Mouse (Mus musculus): ENCODE data around the gene Zcwpw1.

Gene Zcwpw1

DNA sequence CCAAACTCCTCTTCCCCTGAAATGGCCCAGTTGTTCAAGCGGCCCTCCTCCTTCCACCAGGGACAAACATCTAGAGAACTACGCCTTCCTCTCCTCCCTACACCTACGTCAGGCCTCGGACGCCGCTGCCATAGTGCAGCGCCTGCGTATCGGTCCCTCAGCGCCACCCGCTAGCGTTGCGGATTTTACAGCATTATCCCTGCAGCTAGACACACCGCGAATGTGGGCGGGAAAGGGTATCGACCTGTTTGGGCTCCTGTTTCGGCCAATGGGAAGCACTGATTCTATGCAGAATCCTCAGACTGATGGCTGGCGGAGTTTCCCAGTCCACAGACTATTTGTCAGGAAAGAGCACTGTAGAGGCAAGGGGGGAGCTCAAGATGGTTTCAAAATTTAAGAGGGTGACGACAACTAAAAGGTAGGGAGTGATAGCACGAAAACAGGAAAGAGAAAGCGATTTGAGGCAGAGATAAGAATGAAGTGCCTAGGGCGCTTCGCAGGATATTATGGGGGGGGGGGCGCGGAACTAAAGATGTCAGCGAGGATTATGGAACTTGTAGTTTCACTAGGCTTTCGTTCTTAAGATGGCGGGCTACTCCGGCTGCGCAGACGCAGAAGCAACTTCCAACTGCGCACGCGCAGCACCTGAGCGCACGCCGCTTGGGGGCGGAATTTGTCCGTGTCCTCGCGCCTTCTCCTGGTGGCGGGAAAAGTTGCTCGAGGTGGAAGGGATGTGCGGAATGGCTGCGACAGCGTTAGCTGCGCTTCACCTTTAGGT, at the start of gene Zcwpw1, which contains the start of gene Mepce:
Gene Zcwpw1, plus strand, starts transcription at position 648 of the 778 bp plus-strand sequence.
Gene Mepce, minus strand, starts transcription at position 505 of the 778 bp plus-strand sequence.
- peak; percentile 97 for DNase-seq (ENCODE audit: low read depth, low spot score)
- H3K36me3 ChIP-seq (ENCODE audit: control insufficient read depth, insufficient read depth, low read length, poor library complexity, severe bottlenecking), result 0 out of 2 replicates have a peak, but pooled peaks cover under 1% of the 10 kb centered on the region
- no peaks in the 10 kb centered on the region for H3K27me3 ChIP-seq (ENCODE audit: control insufficient read depth, insufficient read depth, low read length, poor library complexity, severe bottlenecking)

GRCm38 (mm10) chr5:137738516-137738915, 49.1 kb upstream of the Zcwpw1 start:
- Histone ChIP-seq H3K36me3 (ENCODE audit: control insufficient read depth, insufficient read depth, low read length, poor library complexity, severe bottlenecking) (no peaks in the 10 kb centered on the region), H3K27me3 (ENCODE audit: control insufficient read depth, insufficient read depth, low read length, poor library complexity, severe bottlenecking) (no peaks in the 10 kb centered on the region)
- no peak for DNase-seq (ENCODE audit: low read depth, low spot score)

DNA sequence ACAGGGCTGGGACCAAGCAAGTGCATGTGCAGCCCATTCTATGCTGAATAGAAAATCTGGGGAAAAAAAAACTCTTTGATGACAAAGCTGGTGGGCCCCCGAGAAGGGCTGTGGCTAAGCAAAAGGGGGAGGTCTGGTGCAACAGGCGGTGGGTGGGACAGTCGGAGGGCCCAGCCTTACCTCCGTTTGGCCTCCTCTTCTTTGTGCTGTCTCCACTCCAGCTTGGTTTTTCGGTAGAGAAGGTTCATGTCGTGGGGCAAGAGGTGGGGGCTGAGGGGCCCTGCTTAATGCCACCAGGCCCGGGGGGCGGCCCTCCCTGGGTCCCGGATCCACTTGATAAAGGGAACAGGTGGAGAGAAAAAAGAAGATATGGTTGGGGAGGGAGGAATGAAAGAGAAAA, 48.1 kb upstream of the Zcwpw1 start:
- DNase-seq (ENCODE audit: low read depth, low spot score), result no peak
- Histone ChIP-seq H3K36me3 (ENCODE audit: control insufficient read depth, insufficient read depth, low read length, poor library complexity, severe bottlenecking) (no peaks in the 10 kb centered on the region), H3K27me3 (ENCODE audit: control insufficient read depth, insufficient read depth, low read length, poor library complexity, severe bottlenecking) (no peaks in the 10 kb centered on the region)

- no peaks in the 10 kb centered on the region for H3K27me3 ChIP-seq (ENCODE audit: control insufficient read depth, insufficient read depth, low read length, poor library complexity, severe bottlenecking)
- DNase-seq (ENCODE audit: low read depth, low spot score), result no peak
- H3K36me3 ChIP-seq (ENCODE audit: control insufficient read depth, insufficient read depth, low read length, poor library complexity, severe bottlenecking), result no peaks in the 10 kb centered on the region
These were observed 47.1 kb upstream of the Zcwpw1 start for GRCm38 (mm10) chr5:137740506-137740905.

GRCm38 (mm10) chr5:137741023-137741931, 46.3 kb upstream of the Zcwpw1 start, which contains the start of gene Nyap1:
Gene Nyap1 (minus strand): TSS chr5:137741607.
- peak; percentile 83 for DNase-seq (ENCODE audit: low read depth, low spot score)
- no peaks in the 10 kb centered on the region for H3K36me3 ChIP-seq (ENCODE audit: control insufficient read depth, insufficient read depth, low read length, poor library complexity, severe bottlenecking)
- no peaks in the 10 kb centered on the region for H3K27me3 ChIP-seq (ENCODE audit: control insufficient read depth, insufficient read depth, low read length, poor library complexity, severe bottlenecking)

GRCm38 (mm10) chr5:137742048-137742447, 45.5 kb upstream of the Zcwpw1 start:
- no peak for DNase-seq (ENCODE audit: low read depth, low spot score)
- H3K27me3 ChIP-seq (ENCODE audit: control insufficient read depth, insufficient read depth, low read length, poor library complexity, severe bottlenecking), result no peaks in the 10 kb centered on the region
- no peaks in the 10 kb centered on the region for H3K36me3 ChIP-seq (ENCODE audit: control insufficient read depth, insufficient read depth, low read length, poor library complexity, severe bottlenecking)

DNA sequence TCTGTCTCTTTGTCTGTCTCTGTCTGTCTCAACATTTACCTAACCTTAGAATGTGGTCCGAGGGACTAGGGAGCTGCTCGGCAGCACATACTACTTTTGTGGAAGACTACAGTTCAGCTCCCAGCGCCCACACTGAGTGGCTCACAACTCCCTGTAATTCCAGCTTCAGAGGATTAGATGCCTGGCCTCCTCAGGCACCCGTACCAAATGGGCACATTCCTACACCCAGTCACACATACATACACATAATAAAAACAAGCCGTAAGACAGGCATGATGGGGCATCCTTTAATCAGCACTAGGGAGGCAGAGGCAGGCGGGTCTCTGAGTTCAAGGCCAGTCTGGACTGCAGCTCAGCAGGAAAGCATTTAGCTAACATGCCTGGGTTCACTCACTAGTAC, 44.8 kb upstream of the Zcwpw1 start:
- H3K27me3 ChIP-seq (ENCODE audit: control insufficient read depth, insufficient read depth, low read length, poor library complexity, severe bottlenecking), result no peaks in the 10 kb centered on the region
- H3K36me3 ChIP-seq (ENCODE audit: control insufficient read depth, insufficient read depth, low read length, poor library complexity, severe bottlenecking), result no peaks in the 10 kb centered on the region
- no peak for DNase-seq (ENCODE audit: low read depth, low spot score)

DNA sequence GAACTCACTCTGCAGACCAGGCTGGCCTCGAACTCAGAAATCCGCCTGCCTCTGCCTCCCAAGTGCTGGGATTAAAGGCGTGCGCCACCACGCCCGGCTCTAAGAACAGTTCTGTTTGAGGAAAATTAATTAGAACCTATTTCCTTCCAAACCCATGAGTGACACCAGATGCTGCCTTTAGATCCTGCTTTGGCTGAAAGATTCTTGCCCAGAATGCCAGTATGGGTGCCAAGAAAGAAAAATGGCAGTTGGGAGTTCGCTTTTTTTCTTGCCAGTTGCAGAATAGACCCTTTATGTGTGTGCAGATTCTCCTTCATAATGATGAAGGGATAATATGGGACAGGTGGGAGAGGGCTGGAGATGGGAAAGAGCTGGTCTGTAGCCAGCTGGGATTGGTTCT, 43.4 kb upstream of the Zcwpw1 start:
- Histone ChIP-seq H3K36me3 (ENCODE audit: control insufficient read depth, insufficient read depth, low read length, poor library complexity, severe bottlenecking) (no peaks in the 10 kb centered on the region), H3K27me3 (ENCODE audit: control insufficient read depth, insufficient read depth, low read length, poor library complexity, severe bottlenecking) (no peaks in the 10 kb centered on the region)
- no peak for DNase-seq (ENCODE audit: low read depth, low spot score)

GRCm38 (mm10) chr5:137745214-137746171, 42.1 kb upstream of the Zcwpw1 start, which contains the start of gene Tsc22d4:
Gene Tsc22d4 (plus strand): TSS chr5:137745730.
- no peaks in the 10 kb centered on the region for H3K27me3 ChIP-seq (ENCODE audit: control insufficient read depth, insufficient read depth, low read length, poor library complexity, severe bottlenecking)
- no peaks in the 10 kb centered on the region for H3K36me3 ChIP-seq (ENCODE audit: control insufficient read depth, insufficient read depth, low read length, poor library complexity, severe bottlenecking)
- DNase-seq (ENCODE audit: low read depth, low spot score), result peak; percentile 90

GRCm38 (mm10) chr5:137746282-137746850, 41.2 kb upstream of the Zcwpw1 start:
- DNase-seq (ENCODE audit: low read depth, low spot score), result peak; percentile 59
- Histone ChIP-seq H3K27me3 (ENCODE audit: control insufficient read depth, insufficient read depth, low read length, poor library complexity, severe bottlenecking) (no peaks in the 10 kb centered on the region), H3K36me3 (ENCODE audit: control insufficient read depth, insufficient read depth, low read length, poor library complexity, severe bottlenecking) (peaks cover 5% of the 10 kb centered on the region; the same call in 1 of the 2 replicates)

- no peak for DNase-seq (ENCODE audit: low read depth, low spot score)
- Histone ChIP-seq H3K27me3 (ENCODE audit: control insufficient read depth, insufficient read depth, low read length, poor library complexity, severe bottlenecking) (no peaks in the 10 kb centered on the region), H3K36me3 (ENCODE audit: control insufficient read depth, insufficient read depth, low read length, poor library complexity, severe bottlenecking) (peaks cover 5% of the 10 kb centered on the region)
These were observed 40.7 kb upstream of the Zcwpw1 start for GRCm38 (mm10) chr5:137746851-137747325.

GRCm38 (mm10) chr5:137747326-137747961, 40.2 kb upstream of the Zcwpw1 start:
- DNase-seq (ENCODE audit: low read depth, low spot score), result peak; percentile 52
- H3K36me3 ChIP-seq (ENCODE audit: control insufficient read depth, insufficient read depth, low read length, poor library complexity, severe bottlenecking), result peaks cover 5% of the 10 kb centered on the region

GRCm38 (mm10) chr5:137748130-137748770, 39.3 kb upstream of the Zcwpw1 start:
- DNase-seq (ENCODE audit: low read depth, low spot score), result peak; percentile 64
- no peaks in the 10 kb centered on the region for H3K27me3 ChIP-seq (ENCODE audit: control insufficient read depth, insufficient read depth, low read length, poor library complexity, severe bottlenecking)
- H3K36me3 ChIP-seq (ENCODE audit: control insufficient read depth, insufficient read depth, low read length, poor library complexity, severe bottlenecking), result peaks cover 5% of the 10 kb centered on the region

More at GRCm38 (mm10) chr5:137747326-137747961, 40.2 kb upstream of the Zcwpw1 start:
- H3K27me3 ChIP-seq (ENCODE audit: control insufficient read depth, insufficient read depth, low read length, poor library complexity, severe bottlenecking), result no peaks in the 10 kb centered on the region

Measured in splenic B cell, adult 2 months (primary cell).